Mouse (Mus musculus) neural tube, embryonic 13.5 days (tissue): ENCODE data around the gene Fbxo28. TPM values are rescaled to one million over a fixed set of nuclear protein-coding genes. Genes with fewer than 3 reads are reported as not detected.

Experiments
- ATAC-seq: fragments of 200-750 bp; cut with Nextera tagmentation; 2 replicates; pipeline ENCODE4 v1.8.0; 2017; ENCODE audit warnings: low read depth, mild to moderate bottlenecking, moderate TSS enrichment, moderate library complexity
- H3K27ac ChIP-seq: fragments of 300-500 bp; sonication (generic); replicated peaks from 2 replicates; pipeline ENCODE4 v1.5.1; 2015; ENCODE audit warnings: moderate library complexity, mild to moderate bottlenecking, inconsistent platforms
- H3K27me3 ChIP-seq: fragments of 300-500 bp; sonication (generic); 2 replicates; pipeline ENCODE4 v1.6.1; 2015; ENCODE audit warnings: mild to moderate bottlenecking, inconsistent platforms
- H3K36me3 ChIP-seq: fragments of 300-500 bp; sonication (generic); 2 replicates; pipeline ENCODE4 v1.6.1; 2015; ENCODE audit warnings: mild to moderate bottlenecking, inconsistent platforms
- H3K4me1 ChIP-seq: fragments of 300-500 bp; sonication (generic); replicated peaks from 2 replicates; pipeline ENCODE4 v1.6.1; 2015; ENCODE audit warnings: inconsistent platforms
- H3K4me2 ChIP-seq: fragments of 300-500 bp; sonication (generic); 2 replicates; pipeline ENCODE4 v1.6.1; 2015; ENCODE audit warnings: inconsistent platforms, mild to moderate bottlenecking, moderate library complexity
- H3K4me3 ChIP-seq: fragments of 300-500 bp; sonication (generic); 2 replicates; pipeline ENCODE4 v1.5.1; 2015; ENCODE audit warnings: mild to moderate bottlenecking, inconsistent platforms
- H3K9ac ChIP-seq: fragments of 300-500 bp; sonication (generic); 2 replicates; pipeline ENCODE4 v1.6.1; 2015; ENCODE audit warnings: moderate library complexity, mild to moderate bottlenecking, inconsistent platforms
- H3K9me3 ChIP-seq: fragments of 300-500 bp; sonication (generic); 2 replicates; pipeline ENCODE4 v1.6.1; 2016; ENCODE audit warnings: inconsistent platforms
- WGBS: fragments of 180-500 bp; shearing (Covaris S2); methylation state at CpG from one replicate; pipeline ENCODE4 v1.1.7; 2015; 5-methylcytosine and 5-hydroxymethylcytosine counted together
- polyA plus RNA-seq: library from polyadenylated mRNA; unstranded; fragments of >200 nt; fragmentation: Nextera tagmentation; extraction: Ambion mirVana; gene quantifications from 2 replicates; pipeline ENCODE4 v1.2.1, GENCODE M21; 2015

Fbxo28 gene
- polyA plus RNA-seq, 1 experiment from 2014 or later, result 28.1 TPM

DNA sequence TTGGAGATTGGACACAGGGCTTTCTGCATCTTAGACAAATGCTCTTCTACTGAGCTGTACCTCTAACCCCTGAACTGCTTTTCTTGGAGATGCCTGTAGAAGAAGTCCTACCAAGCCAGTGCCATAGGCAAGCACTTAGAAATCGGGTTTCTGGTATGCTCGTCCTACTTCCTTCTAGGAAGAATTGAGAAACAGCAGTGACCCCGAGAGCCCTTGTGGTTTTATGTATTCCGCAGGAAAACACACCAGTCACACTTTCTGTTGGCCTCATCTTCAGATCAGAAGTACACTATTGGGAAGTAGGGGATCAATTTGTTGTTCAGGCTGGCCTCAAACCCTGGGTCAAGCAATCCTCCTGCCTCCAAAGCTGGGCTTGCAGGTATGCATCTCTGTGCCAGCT, 28.0 kb upstream of the Fbxo28 start:
- Histone ChIP-seq H3K9me3 (no peaks in the 10 kb centered on the region), H3K27ac (no peak overlapping the region), H3K4me3 (no peak overlapping the region), H3K36me3 (no peaks in the 10 kb centered on the region), H3K4me2 (no peak overlapping the region), H3K4me1 (no peaks in the 10 kb centered on the region), H3K9ac (no peak overlapping the region), H3K27me3 (no peaks in the 10 kb centered on the region)
- 88% methylated on average over 4 of the region's 4 CpGs for WGBS
- ATAC-seq, result no peak

GRCm38 (mm10) chr1:182368782-182369181, 27.4 kb upstream of the Fbxo28 start:
- ATAC-seq, result no peak
- Histone ChIP-seq H3K9ac (no peak overlapping the region), H3K4me1 (no peaks in the 10 kb centered on the region), H3K36me3 (no peaks in the 10 kb centered on the region), H3K4me2 (no peak overlapping the region), H3K9me3 (no peaks in the 10 kb centered on the region), H3K27me3 (no peaks in the 10 kb centered on the region), H3K4me3 (no peak overlapping the region), H3K27ac (no peak overlapping the region)
- WGBS, result 62% methylated on average over 8 of the region's 8 CpGs

- H3K4me2 ChIP-seq, result no peak overlapping the region
- no peak for ATAC-seq
- 78% methylated on average over 7 of the region's 7 CpGs for WGBS
Measured at GRCm38 (mm10) chr1:182368309-182368708, 26.9 kb upstream of the Fbxo28 start.

DNA sequence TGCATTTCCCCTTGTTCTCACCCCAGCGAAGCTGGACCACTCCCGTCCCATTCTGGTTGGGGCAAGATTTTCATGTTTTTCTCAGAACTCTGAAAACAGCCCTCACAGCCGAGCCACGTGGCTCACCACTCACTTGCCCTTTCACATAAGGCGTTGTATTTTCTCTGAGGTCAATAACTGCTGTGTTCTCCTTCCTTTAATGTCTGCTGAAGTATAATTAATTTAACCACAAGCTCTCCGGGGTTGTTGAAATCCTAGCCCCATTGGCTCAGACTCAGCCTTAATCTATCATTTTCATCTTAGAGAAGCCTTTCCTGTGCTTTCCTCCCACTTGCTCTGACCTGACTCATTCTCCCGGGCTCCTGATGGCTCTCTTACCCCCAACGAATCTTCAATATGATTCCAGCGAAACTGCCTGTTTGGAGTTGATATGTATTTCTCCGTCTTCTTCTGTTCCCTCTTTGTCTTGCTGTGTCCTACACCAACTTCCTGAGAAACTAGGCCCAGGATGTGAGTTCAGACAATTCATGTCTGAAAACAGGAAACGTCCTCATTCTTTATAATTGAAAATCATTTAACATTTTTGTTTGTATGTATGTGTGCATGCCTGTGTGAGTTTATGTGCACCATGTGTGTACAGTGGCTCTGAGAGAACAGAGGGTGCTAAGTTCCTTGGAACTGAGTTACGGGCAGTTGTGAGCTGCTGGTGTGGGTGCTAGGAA, 22.4 kb upstream of the Fbxo28 start:
- H3K9me3 ChIP-seq, result no peaks in the 10 kb centered on the region
- H3K9ac ChIP-seq, result no peak overlapping the region
- H3K27ac ChIP-seq, result no peak overlapping the region
- no peaks in the 10 kb centered on the region for H3K4me1 ChIP-seq
- H3K36me3 ChIP-seq, result no peaks in the 10 kb centered on the region
- H3K4me3 ChIP-seq, result no peak overlapping the region
- no peak for ATAC-seq
- no peaks in the 10 kb centered on the region for H3K27me3 ChIP-seq
- H3K4me2 ChIP-seq, result no peak overlapping the region
- WGBS, result 60% methylated on average over 12 of the region's 12 CpGs

More at GRCm38 (mm10) chr1:182368309-182368708, 26.9 kb upstream of the Fbxo28 start:
- H3K36me3 ChIP-seq, result no peaks in the 10 kb centered on the region
- H3K9ac ChIP-seq, result no peak overlapping the region
- H3K27ac ChIP-seq, result no peak overlapping the region
- H3K4me1 ChIP-seq, result no peaks in the 10 kb centered on the region
- no peak overlapping the region for H3K4me3 ChIP-seq
- no peaks in the 10 kb centered on the region for H3K27me3 ChIP-seq
- no peaks in the 10 kb centered on the region for H3K9me3 ChIP-seq

- H3K27ac ChIP-seq, result no peak overlapping the region
- no peak for ATAC-seq
- H3K36me3 ChIP-seq, result no peaks in the 10 kb centered on the region
- H3K27me3 ChIP-seq, result no peaks in the 10 kb centered on the region
- 93% methylated on average over 5 of the region's 5 CpGs for WGBS
- no peak overlapping the region for H3K4me2 ChIP-seq
- no peaks in the 10 kb centered on the region for H3K9me3 ChIP-seq
- no peak overlapping the region for H3K9ac ChIP-seq
- H3K4me3 ChIP-seq, result no peak overlapping the region
- H3K4me1 ChIP-seq, result no peaks in the 10 kb centered on the region
Measured at GRCm38 (mm10) chr1:182362703-182363102, 21.3 kb upstream of the Fbxo28 start.

DNA sequence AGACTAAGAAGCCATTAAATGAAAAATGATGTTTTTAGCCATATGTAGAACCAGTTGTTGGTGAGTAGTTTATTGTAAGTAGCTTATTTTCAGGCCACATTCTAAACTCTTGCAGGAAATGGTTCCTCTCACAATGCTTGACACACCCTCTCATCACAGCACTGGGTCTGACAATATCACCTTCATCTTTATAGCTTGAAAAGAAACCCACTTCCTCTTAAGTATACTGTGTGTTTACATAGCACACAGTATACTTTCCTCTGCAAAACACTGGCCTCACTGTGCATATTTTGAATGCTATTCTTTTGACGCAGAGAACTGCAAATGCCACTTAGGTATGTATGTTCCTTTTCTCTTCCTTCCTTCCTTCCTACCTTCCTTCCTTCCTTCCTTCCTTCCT, 16.7 kb upstream of the Fbxo28 start:
- no peaks in the 10 kb centered on the region for H3K9me3 ChIP-seq
- ATAC-seq, result no peak
- WGBS, result 74% methylated on average over 1 of the region's 1 CpGs

GRCm38 (mm10) chr1:182354504-182355147, 13.2 kb upstream of the Fbxo28 start:
- H3K9ac ChIP-seq, result no peak overlapping the region
- H3K9me3 ChIP-seq, result no peaks in the 10 kb centered on the region
- H3K27me3 ChIP-seq, result no peaks in the 10 kb centered on the region
- no peak overlapping the region for H3K27ac ChIP-seq
- no peak overlapping the region for H3K4me2 ChIP-seq
- H3K4me1 ChIP-seq, result no peaks in the 10 kb centered on the region
- no peaks in the 10 kb centered on the region for H3K36me3 ChIP-seq
- no peak overlapping the region for H3K4me3 ChIP-seq
- ATAC-seq, result no peak
- 77% methylated on average over 11 of the region's 11 CpGs for WGBS

More for the DNA sequence above, 16.7 kb upstream of the Fbxo28 start:
- Histone ChIP-seq H3K9ac (no peak overlapping the region), H3K4me2 (no peak overlapping the region), H3K4me1 (no peaks in the 10 kb centered on the region), H3K27me3 (no peaks in the 10 kb centered on the region), H3K27ac (no peak overlapping the region), H3K36me3 (no peaks in the 10 kb centered on the region), H3K4me3 (no peak overlapping the region)

GRCm38 (mm10) chr1:182349557-182349956, 8.1 kb upstream of the Fbxo28 start:
- no peaks in the 10 kb centered on the region for H3K36me3 ChIP-seq
- 92% methylated on average over 6 of the region's 6 CpGs for WGBS

DNA sequence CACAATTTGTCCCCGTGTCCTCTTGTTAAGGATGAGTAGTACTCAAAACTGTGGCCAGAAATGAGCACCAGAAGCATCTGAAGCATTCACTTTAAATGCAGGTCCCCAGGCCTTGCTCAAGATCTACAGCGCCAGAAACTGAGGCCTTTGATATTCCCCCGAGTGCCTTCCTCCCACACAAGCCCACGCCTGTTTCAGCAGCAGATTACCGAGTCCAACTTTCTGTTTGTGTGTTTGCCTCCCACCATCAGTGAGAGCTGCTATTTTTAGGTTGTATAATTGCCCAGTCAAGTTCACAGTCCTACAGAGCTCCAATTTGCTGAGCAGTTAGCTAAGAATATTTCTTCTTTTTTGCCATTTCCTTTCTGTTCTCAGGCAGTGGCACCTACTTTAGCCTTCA, 5.1 kb upstream of the Fbxo28 start:
- WGBS, result 80% methylated on average over 5 of the region's 5 CpGs
- ATAC-seq, result no peak
- H3K4me1 ChIP-seq, result peaks cover 5% of the 10 kb centered on the region

More at GRCm38 (mm10) chr1:182349557-182349956, 8.1 kb upstream of the Fbxo28 start:
- no peaks in the 10 kb centered on the region for H3K27me3 ChIP-seq
- H3K27ac ChIP-seq, result no peak overlapping the region
- ATAC-seq, result no peak
- H3K4me2 ChIP-seq, result no peak overlapping the region
- H3K4me1 ChIP-seq, result no peaks in the 10 kb centered on the region
- no peak overlapping the region for H3K4me3 ChIP-seq
- no peak overlapping the region for H3K9ac ChIP-seq
- H3K9me3 ChIP-seq, result peaks cover 9% of the 10 kb centered on the region

DNA sequence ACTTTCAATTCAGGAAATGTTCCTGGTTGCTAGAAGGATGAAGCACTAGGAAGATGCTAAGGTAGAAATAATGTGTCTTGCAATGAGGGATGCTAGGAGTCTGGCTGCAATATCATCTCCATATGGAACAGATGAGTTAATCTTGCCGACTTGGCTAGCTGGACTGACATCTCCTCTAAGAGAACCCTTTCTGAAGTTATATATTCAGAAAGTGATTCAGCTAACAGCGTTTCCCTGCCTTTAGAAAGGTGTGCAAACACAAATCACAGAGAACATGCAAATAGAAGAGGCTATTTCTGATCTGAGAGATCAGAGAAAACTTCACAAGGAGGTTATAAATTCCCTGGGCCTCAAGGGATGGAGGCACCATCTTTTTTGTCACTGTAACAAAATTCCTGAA, 4.4 kb upstream of the Fbxo28 start:
- ATAC-seq, result no peak
- no peaks in the 10 kb centered on the region for H3K36me3 ChIP-seq
- no peak overlapping the region for H3K4me3 ChIP-seq
- H3K27me3 ChIP-seq, result no peaks in the 10 kb centered on the region
- H3K9ac ChIP-seq, result no peak overlapping the region
- peaks cover 9% of the 10 kb centered on the region for H3K9me3 ChIP-seq
- peaks cover 5% of the 10 kb centered on the region for H3K4me1 ChIP-seq
- WGBS, result 77% methylated on average over 2 of the region's 2 CpGs
- no peak overlapping the region for H3K27ac ChIP-seq
- no peak overlapping the region for H3K4me2 ChIP-seq

More for the DNA sequence above, 5.1 kb upstream of the Fbxo28 start:
- Histone ChIP-seq H3K27me3 (no peaks in the 10 kb centered on the region), H3K27ac (no peak overlapping the region), H3K4me3 (no peak overlapping the region), H3K9me3 (peaks cover 9% of the 10 kb centered on the region), H3K36me3 (no peaks in the 10 kb centered on the region), H3K4me2 (no peak overlapping the region), H3K9ac (no peak overlapping the region)

DNA sequence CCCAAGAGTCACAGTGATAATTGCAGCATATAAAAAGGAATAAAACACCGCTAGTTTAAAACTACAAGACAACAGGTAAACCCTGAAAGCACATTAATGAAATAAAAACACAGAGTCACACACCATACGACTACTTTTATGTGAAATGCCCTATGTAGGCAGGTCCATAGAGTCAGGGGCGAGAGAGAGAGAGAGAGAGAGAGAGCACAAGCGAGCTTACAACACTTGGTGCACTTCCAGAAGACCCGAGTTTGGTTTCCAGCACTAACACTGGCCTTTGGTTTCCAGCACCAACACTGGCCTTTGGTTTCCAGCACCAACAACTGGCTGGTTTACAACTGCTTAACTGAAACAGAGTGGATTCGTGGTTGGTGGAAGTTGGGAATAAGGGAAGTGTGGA, 564 bp upstream of the Fbxo28 start:
- Histone ChIP-seq H3K36me3 (peaks cover 5% of the 10 kb centered on the region; the same call in 1 of the 2 replicates), H3K4me3 (peak overlapping the region; percentile 100), H3K27me3 (no peaks in the 10 kb centered on the region), H3K4me2 (peak overlapping the region; percentile 76), H3K4me1 (peaks cover 40% of the 10 kb centered on the region), H3K9ac (peak overlapping the region; percentile 99), H3K9me3 (no peaks in the 10 kb centered on the region), H3K27ac (peak overlapping the region; percentile 92)
- 35% methylated on average over 6 of the region's 6 CpGs for WGBS
- peak; percentile 44; the same call in 1 of the 2 replicates for ATAC-seq

DNA sequence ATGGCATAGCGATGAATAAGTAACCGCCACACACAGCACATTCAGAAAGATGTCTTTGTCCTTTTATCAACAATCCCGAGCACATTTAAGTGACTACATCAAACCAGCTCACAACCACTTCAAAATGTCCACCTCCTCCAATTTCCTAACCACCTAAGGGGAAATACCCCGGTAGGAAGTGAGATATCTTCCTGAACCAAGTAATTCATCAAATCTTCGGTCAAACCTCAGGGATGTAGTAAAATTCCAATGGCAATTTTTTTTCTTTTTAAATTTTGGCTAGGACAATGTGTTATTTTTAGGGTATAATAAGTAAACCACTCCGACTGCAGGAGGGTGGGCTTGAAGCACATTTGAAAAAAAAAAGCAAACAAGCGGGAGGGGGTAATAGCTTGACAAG, 1.1 kb downstream of the Fbxo28 start:
- peaks cover 5% of the 10 kb centered on the region; the same call in 1 of the 2 replicates for H3K36me3 ChIP-seq
- H3K27me3 ChIP-seq, result no peaks in the 10 kb centered on the region
- peaks cover 42% of the 10 kb centered on the region for H3K4me1 ChIP-seq
- H3K4me2 ChIP-seq, result peak overlapping the region; percentile 76
- H3K9ac ChIP-seq, result peak overlapping the region; percentile 99
- peak overlapping the region; percentile 100 for H3K4me3 ChIP-seq
- 28% methylated on average over 7 of the region's 7 CpGs for WGBS
- H3K27ac ChIP-seq, result no peak overlapping the region; the same call in 1 of the 2 replicates
- H3K9me3 ChIP-seq, result no peaks in the 10 kb centered on the region
- no peak for ATAC-seq
